Mouse (Mus musculus): ENCODE data around the gene Ifnar1.

DNA sequence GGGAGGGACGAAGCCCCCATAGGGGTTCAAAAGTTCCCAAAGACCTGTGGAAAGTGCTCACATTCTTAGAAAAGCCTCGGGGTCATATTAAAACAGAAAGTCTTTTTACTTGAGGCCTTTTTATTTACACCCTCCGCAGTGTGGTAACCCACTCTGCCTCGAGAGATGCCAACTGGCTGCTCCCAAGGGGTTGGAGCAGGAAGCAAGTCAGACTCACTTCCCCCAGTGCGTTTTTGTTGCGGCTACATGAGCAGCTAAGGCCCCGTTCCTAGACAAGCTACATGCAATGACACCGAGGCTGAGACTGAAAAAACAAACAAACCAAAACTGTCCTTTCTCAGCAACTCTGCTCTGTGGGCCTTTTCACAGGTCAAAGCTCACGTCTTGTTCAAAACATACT, 53.5 kb downstream of the Ifnar1 start:
- no peak for TF ChIP-seq CTCF (IDR thresholded peaks at IDR 0.05; ENCODE audit: extremely low read depth, insufficient read depth, low read length)
- TF ChIP-seq POLR2A (IDR thresholded peaks at IDR 0.05; ENCODE audit: extremely low read depth, insufficient read depth, low read length) = no peak

All from cortical plate, adult 2 months (tissue).